Mouse (Mus musculus) erythroblast, adult 5-6 weeks (primary cell): ENCODE measurements around the gene Zp2. TPM values are rescaled to one million over a fixed set of nuclear protein-coding genes. Genes with fewer than 3 reads are reported as not detected.

Experiments used
- ATAC-seq: replicated peaks from 2 replicates; pipeline ENCODE4 v1.8.0; 2016; ENCODE audit warnings: moderate number of reproducible peaks, mild to moderate bottlenecking, moderate TSS enrichment, inconsistent platforms; ENCODE audit not compliant: poor library complexity, low FRiP score, severe bottlenecking
- total RNA-seq, 2 experiments: library from RNA; stranded (forward) in 1 of 2; stranded (reverse) in 1 of 2; fragments of 150-400 nt in 1 of 2; fragments of 200-764, 138-1000 nt in 1 of 2; gene quantifications; 2 replicates each; pipeline versions ENCODE4 v1.2.3 to v1.2.4; 2015 to 2017; ENCODE audit warnings: low replicate concordance in 2 of 2

The Zp2 gene
- total RNA-seq (2015; ENCODE audit: low replicate concordance) (not detected in 2 replicates), total RNA-seq (2017; ENCODE audit: low replicate concordance) (not detected in 2 replicates)

- no peak for ATAC-seq
Observed at GRCm38 (mm10) chr7:120145191-120145590, at the start of gene Zp2. Gene Zp2, minus strand, starts transcription at chr7:120145291.

- ATAC-seq, result no peak
Observed at GRCm38 (mm10) chr7:120192816-120193215, 47.7 kb upstream of the Zp2 start.

- no peak for ATAC-seq
Observed at GRCm38 (mm10) chr7:120192207-120192606, 47.1 kb upstream of the Zp2 start.

- ATAC-seq, result no peak
Observed at GRCm38 (mm10) chr7:120190150-120190665, 45.1 kb upstream of the Zp2 start.

GRCm38 (mm10) chr7:120189369-120190149 is 44.5 kb upstream of the Zp2 start:
- no peak for ATAC-seq

GRCm38 (mm10) chr7:120188946-120189345 is 43.9 kb upstream of the Zp2 start:
- no peak for ATAC-seq

- ATAC-seq, result no peak
Observed at GRCm38 (mm10) chr7:120182891-120183290, 37.8 kb upstream of the Zp2 start.

- no peak for ATAC-seq
Observed at GRCm38 (mm10) chr7:120181401-120182230, 36.5 kb upstream of the Zp2 start.

GRCm38 (mm10) chr7:120180547-120180946 is 35.5 kb upstream of the Zp2 start:
- ATAC-seq, result no peak

- ATAC-seq, result no peak
Observed at GRCm38 (mm10) chr7:120178935-120179334, 33.8 kb upstream of the Zp2 start.

GRCm38 (mm10) chr7:120177611-120178010 is 32.5 kb upstream of the Zp2 start:
- no peak for ATAC-seq

- ATAC-seq, result no peak
Observed at GRCm38 (mm10) chr7:120174723-120175504, 29.8 kb upstream of the Zp2 start.

- no peak for ATAC-seq
Observed at GRCm38 (mm10) chr7:120173603-120174244, 28.6 kb upstream of the Zp2 start, which contains the start of gene Anks4b. Gene Anks4b, plus strand, starts transcription at chr7:120173858.

- no peak for ATAC-seq
Observed at GRCm38 (mm10) chr7:120172188-120172700, 27.2 kb upstream of the Zp2 start.

- ATAC-seq, result no peak
Observed at GRCm38 (mm10) chr7:120163581-120164251, 18.6 kb upstream of the Zp2 start.

- no peak for ATAC-seq
Observed at GRCm38 (mm10) chr7:120158121-120158613, 13.1 kb upstream of the Zp2 start.

- ATAC-seq, result no peak
Observed at GRCm38 (mm10) chr7:120157575-120158061, 12.5 kb upstream of the Zp2 start.

- no peak for ATAC-seq
Observed at GRCm38 (mm10) chr7:120156841-120157409, 11.8 kb upstream of the Zp2 start.
